Mouse (Mus musculus) granulocyte monocyte progenitor cell, adult 5-6 weeks (primary cell): Measurements from ENCODE around the gene Gm11444. TPM values are rescaled to one million over a fixed set of nuclear protein-coding genes. Genes with fewer than 3 reads are reported as not detected.

Experiments
- ATAC-seq: replicated peaks from 2 replicates; pipeline ENCODE4 v1.8.0; 2016; ENCODE audit warnings: mild to moderate bottlenecking, moderate TSS enrichment, inconsistent platforms; ENCODE audit not compliant: poor library complexity, severe bottlenecking
- total RNA-seq, 2 experiments: library from RNA; stranded (forward) in 1 of 2; stranded (reverse) in 1 of 2; fragments of 200-712, 200-1000 nt in 1 of 2; fragments of >200 nt in 1 of 2; fragmentation: Nextera tagmentation in 1 of 2; gene quantifications; 2 replicates each; pipeline ENCODE4 v1.2.3; 2014 to 2017

The Gm11444 gene
- total RNA-seq (2014; fragmentation: Nextera tagmentation) (not detected in 2 replicates), total RNA-seq (2017) (not detected in 2 replicates)

DNA sequence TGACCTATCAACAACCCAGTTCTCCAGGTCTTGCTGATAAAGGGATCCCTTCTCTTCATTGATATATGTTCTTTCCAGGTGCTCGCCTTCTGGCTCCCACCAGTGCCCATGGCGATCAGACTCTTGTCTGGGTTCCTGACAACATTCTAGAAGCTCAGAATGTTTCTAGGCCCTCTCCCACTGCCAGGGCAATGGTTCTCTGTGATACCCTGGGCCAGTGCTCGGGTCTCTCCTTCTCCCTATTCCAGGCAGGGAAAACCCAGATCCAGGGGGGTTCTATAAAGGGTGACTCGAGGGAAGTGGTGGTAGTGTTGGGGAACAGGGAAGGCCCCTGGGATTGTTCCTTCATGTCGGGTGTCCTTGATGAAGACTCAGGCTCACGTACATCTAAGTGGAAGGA, at the start of gene Gm11444:
TSS of gene Gm11444 (minus strand) at position 101 of the 400 bp plus-strand sequence.
- ATAC-seq: no peak

DNA sequence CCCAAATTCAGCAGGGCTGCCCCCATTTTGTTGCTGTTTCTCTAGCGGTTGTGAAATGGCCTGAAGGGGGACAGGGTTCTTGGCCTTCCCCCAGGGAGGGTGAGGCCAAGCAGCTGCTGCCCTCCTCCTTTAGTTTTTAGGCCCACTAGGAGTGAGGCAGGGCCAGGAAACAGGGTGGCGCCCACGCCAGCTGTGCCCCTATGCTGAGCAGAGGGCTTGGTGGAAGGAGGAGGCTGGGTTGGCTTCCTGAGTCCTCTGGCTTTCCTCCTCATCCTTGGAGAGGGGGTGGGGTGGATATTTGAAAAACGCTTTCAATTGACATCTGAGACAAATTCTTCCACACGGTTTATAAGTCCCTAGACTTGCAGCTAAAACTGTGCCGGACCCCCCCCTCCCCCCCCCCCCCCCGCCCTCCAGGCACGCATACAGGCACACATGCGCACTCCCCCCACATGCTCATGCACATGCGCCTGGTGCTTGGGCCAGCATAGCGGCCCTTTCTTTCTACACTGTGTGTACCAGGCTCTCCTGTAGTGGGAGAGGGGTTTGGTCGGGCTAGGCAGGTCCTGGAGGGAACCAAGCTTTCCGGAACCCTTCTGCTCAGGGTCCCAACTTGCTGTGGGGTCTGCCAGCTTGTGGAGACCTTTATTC, 46.3 kb upstream of the Gm11444 start:
- no peak for ATAC-seq

DNA sequence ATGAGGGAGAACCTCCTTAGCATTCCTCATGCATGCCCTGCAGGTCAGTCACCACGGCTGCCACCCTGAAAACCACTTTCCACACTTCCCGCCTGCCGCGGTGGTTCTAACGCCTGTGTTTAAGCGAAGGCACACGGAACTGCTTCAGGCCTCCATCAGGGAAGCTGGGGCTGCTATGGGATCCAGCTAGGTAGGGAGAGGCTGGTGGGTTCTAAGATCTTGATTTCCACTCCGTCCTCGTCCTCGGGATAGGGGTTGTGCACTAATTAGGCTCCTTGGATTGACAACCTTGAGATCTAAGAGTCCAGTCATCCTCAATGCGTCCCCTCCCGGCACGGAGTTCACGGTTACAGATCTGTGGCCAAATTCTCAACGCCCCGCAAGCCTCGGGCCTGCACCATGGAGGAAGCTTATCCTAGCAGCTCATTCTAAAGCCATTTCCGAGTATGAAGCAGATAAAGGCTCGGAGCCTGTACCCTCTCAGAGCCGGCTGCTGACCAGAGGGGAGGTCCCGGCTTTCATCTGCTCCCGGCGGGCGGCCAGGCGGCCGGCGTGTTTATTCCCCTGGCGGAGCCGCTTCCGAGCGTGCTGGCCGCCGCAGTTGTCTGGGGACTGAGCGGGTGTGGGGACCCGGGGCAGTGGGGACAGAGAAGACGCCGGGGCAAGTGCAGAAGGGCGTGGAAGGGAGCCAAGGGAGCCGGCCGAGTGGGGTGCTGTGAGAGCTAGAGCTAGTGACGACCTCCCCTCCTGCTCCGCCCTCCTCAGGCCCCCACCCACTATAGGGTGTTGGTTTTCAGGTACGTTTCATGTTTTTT, 44.8 kb upstream of the Gm11444 start:
- ATAC-seq: no peak; the same call in 1 of the 2 replicates

DNA sequence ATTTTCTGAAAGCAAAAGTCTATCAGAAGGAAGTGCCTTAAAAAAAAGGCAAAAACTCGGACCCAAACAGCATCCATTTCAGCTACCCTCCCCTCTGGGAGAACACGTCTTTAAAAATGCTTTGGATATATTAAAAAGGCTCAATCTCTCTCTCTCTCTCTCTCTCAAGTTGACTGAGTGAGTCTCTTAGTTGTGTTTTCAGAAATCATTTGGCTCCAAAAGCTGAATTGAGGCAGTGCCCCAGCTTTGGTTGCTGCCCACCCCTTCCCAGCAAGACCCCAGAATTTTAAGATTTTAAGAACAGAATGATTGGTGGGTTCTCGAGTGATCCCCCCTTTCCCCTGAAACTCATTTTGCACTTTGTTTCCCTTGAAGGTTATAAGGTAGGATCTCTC, 44.0 kb upstream of the Gm11444 start:
- no peak for ATAC-seq

DNA sequence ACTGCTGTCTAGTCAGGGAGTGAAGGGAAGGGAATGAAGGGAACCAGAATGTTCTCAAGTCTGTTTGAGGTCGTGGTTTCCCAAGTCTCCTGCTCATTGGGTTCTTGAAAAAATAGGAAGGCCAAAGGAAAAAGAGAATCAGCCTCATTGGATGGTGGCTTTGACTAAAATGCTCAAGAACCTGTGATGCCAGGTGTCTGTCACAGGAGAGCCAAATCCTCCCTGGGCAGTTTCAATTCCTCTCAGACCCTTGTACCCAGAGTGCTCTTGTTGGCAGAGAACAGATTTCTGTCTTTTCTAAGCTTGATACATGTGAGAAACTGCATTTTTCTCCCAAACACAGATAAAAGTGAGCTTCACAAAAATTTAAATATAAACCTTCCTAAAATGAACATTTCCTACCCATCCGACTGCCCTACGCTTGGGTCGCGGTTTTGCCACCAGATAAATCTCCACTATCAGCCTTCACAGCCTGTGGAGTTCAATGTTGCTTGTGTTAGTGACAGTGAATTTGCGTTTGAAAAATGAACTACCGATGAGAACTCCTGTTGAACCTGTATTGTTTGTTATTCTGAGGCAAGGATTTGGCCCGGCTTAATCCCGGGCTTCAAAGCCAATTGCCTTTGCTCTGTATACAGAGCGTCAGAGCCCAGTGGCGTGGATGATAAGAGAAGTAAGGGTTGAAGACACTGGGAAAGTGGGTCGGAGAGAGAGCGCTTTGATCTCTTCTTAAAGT, 43.4 kb upstream of the Gm11444 start:
- no peak for ATAC-seq

DNA sequence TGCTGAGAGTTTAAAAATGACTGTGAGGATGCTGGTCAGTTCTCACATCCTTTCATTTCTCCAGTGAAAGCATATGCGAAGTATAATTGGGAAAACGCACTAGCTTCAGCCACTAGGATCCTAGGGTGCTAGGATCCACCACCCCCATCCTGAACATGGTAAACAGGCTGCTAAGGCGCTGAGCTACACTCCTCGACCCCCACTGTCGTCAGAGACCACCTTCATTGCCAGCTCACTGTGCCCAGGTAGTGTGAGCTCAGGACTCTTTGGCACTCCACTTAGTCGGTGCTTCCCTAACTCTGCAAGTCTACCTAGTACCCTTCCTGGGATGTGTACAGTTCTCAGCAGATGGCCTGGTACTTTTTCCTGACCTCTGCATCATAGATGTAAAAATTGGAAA, 42.6 kb upstream of the Gm11444 start:
- no peak for ATAC-seq

DNA sequence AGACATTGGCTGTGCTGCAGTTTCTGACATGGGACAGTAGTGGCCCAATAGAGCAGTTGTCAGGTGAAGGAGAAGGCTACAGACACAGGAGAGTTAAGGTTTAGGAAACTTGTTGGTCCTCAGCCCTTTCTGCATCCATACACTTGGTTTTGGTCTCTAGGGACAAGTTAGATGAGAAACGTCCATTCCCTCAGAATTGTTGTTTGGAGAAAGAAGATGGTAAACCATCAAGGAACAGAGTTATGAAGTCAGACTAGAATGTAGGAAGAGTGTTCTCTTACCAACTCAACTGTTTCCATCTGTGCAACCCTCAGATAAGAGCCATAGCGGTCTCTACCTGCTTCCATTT, 41.5 kb upstream of the Gm11444 start:
- ATAC-seq: no peak

DNA sequence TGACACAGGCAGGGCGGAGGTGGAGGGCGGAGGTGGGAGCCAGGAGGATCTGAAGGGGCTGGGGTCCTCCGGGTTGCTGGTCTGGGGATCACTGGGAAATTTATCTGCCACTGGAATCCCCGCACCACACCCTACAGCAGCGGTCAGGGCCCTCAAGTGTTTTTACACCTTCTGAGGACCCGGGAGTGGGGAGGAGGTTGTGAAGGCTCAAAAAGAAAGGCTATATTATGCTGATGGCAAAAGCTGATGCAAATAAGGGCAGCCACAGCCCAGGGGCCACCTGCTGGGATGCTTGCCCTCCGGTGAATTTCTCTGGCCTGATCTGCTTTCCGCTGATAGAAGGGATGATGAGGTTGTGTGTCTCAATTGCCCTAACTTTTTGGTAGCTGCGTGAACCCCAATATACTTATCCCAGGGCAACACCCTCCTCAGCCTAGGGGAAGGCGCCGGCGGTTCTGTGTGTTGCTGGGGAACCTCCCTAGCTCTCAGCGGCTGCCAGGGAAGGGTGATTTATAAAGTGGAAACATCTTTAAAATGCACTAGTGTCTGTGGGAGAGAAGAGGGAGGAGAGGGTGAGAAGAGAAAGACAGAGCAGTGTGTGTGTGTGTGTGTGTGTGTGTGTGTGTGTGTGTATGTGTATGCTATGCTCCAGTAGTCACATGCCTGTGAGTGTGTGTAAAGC, 41.0 kb upstream of the Gm11444 start:
- ATAC-seq: no peak

DNA sequence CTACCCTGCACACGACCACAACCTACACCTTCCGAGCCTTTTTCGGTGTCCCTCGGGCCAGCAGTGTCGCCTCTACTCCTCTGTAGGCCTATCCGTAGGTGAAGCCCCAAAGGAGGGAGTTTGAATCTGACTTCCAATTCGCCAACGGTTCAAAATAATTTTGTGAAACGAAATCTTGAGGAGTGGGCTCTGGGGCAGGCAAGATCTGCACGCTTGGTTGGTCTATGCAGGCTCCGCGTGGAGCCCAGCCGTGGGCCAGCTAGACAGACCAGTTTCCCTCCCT, 40.4 kb upstream of the Gm11444 start:
- ATAC-seq: no peak

DNA sequence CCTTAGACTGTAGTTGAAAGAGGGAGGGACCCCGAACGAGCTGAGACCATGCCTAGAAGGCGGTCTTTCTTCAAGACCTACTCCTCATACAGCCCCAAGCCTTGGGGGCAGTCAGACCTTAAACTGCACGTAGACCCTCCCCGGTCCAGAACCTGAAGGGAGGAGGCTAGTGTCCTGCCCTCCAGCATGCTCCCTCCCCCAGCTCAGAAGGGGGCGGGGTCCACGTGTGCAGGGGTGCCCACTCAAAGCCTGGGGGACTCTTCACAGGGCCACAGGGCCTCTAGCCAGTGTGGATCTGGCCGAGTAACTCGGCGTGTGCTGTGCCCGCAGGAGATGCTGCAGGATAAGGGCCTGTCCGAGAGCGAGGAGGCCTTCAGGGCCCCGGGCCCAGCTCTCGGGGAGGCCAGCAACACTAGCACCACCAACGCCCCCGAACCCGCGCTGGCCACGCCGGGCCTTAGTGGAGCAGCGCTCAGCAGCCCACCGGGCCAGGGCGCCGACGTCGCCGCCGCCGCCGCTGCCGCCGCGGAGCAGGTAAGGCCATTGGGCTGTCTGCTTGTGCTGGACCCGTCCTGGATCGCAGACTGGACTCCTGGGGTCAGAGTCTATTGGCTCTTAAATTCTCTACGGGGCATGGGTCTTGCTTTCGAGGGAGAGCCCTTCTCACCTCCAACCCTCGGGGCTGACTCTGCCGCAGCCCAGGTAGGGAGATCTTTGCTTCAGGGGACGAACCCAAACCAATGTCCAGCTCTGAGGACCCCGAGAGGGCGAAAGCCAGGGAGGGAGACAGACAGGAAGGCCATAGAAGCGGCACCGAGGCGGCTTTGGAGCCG, 39.8 kb upstream of the Gm11444 start:
- ATAC-seq: no peak

DNA sequence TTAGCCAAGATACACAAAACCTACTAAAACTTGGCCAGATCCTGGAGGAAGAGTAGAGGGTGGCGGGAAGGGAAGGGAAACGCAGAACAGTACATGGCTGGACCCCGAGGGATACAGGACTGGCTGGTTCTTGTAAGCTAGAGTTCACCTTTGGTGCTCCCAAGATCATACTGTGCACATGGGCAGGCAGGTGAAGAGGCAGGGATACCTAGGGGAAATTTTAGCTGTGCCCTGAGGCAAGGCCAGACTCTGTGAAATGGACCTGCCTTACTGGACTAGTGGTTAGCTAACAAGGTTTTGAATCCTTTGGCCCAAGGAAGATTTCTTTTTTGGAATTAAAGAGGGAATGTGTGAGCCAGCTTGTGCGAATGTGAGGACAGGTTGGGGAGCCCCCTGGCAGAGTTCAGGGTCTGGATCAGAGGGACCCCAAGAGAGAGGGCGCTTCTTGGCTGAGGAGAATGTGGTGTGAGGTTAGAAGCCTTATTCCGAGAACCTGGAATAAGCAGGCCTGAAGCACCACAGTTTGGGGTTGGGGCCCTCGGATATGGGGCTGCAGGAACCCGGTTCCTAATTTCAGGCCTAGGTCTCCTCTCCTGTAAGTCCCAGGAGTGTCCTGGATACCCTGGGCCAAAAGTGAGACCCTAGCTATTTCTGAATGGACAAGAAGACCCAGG, 39.1 kb upstream of the Gm11444 start:
- ATAC-seq: no peak

DNA sequence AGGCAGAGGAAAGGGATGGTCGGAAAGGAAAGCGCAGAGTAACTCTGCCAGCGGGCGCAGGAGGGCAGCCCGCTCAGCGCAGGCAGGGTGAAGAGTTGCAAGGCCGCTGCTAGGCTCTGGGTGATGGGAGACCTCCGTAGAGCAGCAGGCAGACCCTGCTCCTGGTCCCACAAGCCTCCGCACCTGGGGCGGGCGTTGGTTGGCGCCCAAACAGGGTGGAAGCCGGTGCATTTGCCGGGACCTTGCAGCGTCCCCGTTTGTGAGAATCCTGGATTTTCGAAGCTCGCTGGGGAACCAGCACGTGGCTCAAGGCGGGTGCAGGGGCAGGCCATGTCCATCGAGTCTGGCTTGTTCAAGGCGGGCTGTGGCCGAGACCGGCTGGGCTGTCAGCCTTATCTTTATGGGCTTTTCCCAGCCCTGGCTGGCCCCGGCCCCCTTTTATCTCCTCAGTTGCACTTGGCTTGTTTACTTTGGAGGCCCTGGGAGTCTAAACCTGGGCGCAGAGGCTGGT, 38.4 kb upstream of the Gm11444 start:
- ATAC-seq: no peak

DNA sequence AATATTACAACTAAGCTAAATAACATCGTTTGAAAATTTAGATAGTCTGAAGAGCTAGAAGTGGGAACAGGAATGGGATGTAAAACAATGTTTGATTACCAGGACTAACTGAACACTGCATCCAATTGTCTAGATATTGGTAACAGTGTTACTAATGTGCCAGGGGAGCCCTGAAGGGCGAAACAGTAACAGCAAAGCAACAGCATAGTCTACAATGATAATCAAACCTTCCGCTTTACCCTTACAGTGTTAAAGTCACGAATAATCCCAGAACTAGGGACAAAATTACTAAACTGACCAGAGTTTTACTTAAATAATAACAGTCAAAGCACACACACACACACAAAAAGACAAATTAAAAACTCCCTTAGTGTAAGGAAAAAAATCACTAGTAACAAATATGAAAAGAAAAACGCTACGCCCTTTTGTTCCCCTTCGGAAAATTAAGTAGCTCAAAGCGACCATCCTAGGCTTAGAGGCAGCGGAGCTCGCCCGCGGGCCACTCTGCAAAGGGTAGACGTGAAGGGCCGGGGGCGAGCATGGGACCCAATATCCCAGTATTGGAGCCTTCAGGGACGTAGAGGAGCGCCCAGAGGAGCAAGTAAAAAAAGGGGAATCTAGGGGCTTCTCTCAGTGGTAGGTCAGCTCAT, 37.8 kb upstream of the Gm11444 start:
- no peak for ATAC-seq

DNA sequence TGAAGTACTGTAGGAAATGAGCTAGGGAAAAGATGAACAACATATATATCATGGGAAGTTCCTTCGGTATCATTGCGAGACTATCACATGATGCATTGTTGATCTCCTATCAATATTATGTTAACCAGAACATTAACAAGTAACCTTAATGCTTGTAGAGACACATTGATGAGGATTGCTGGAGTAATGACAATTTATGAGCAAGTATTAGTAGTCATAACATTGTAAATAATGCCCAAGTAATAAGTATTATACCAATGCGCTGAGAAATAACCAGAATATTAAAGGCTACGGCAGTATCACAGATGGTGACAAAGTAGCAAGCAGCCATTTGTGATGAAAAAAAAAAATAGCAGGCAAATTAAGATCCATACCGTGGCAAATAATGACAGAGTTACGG, 37.1 kb upstream of the Gm11444 start:
- ATAC-seq: no peak

DNA sequence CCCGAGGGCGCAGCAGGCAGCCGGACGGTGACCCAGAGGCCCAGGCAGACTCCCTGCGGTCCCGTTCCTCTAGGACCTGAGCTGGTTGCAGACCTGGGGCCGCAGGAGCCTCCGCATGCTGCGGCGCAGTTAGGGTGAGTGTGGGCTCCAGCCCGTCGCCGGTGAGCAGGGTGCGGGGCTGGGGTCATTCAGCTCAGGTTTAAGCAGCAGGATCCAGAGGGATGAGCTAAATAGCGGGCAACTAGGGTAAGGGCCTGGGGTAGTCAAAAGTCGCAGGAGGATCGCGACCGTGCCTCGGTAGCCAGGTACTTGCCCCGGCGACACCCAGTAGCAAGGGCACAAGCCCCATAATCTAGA, 36.3 kb upstream of the Gm11444 start:
- no peak for ATAC-seq

DNA sequence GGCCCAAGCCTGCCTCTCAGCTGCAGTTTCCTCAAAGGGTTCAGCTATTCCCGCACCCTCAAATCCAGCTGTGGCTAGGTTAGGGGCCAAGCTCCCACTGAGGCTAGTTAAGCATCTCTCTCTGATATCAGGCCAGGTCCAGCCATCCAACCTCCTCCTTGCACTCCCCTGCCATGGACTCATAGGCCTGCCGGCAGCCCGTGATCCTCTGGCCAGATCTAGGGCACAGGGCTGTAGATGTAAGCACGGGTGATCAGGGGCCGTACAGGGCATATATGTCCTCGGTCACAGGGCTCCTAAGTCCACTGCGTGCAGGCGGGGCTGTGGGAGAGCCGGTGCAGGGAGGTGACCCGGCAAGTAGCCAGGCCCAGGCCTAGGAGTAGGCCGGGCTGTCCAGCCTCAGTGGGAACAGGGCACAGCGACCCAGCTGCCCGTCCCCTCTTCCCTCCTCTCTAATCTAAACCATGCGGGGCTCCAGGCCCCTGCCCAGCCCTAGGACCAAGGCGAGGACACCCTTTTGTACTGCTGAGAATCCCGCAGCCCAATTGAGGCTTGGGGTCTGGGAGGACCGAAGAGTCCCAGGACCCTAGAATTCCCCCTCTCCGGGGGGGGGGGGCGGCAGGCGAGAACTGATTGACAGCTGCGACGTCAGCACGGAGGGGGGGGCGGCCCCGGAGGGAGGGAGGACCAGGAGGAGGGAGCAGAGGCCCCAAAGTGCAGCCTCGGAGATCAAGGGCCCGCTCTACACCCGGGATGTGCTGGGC, 35.7 kb upstream of the Gm11444 start, which contains the start of gene Tbx4:
TSS of gene Tbx4 (plus strand) at position 758 of the 764 bp plus-strand sequence.
- ATAC-seq: no peak

DNA sequence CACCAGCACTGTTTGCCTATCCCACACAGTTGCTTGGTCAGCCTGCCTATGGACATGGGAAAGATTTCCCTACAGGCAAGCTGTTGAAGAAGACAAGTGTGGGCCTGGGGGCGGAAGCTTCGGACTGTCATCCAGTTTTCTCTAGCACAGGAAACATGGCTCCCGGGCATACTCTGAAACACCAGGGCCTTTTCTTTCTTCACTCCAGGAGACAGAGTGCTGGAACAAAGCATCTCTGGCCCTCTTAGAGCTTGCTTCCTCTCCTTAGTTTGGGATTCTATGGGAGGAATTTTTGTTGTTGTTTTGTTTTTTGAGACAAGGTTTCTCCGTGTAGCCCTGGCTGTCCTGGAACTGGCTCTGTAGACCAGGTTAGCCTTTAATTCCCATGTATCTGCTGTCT, 34.4 kb upstream of the Gm11444 start:
- ATAC-seq: no peak
